Mouse (Mus musculus): ENCODE measurements around the gene Fau. TPM values are rescaled to one million over a fixed set of nuclear protein-coding genes. Genes with fewer than 3 reads are reported as not detected.

Fau gene
- total RNA-seq, 1 experiment from 2014 or later: 2,994 TPM

Other genes with a start within 250 kb of the Fau start
- gene Frmd8, start 182.6 kb upstream of the Fau start, total RNA-seq (2017): 32.9 and 38.6 TPM in 2 replicates
- 56.6 and 64.7 TPM in 2 replicates for gene Slc25a45, start 180.0 kb upstream of the Fau start, total RNA-seq (2017)
- 1.4 and 1.5 TPM in 2 replicates for gene Tigd3, start 163.7 kb upstream of the Fau start, total RNA-seq (2017)
- 80.0 and 104 TPM in 2 replicates for gene Dpf2, start 144.8 kb upstream of the Fau start, total RNA-seq (2017)
- 3.8 and 4.8 TPM in 2 replicates for gene Cdc42ep2, start 133.0 kb upstream of the Fau start, total RNA-seq (2017)
- 32.8 and 36.8 TPM in 2 replicates for gene Pola2, start 93.6 kb upstream of the Fau start, total RNA-seq (2017)
- gene Slc22a20, start 71.7 kb upstream of the Fau start, total RNA-seq (2017): 0.47 and 1.1 TPM in 2 replicates
- 142 and 147 TPM in 2 replicates for gene Capn1, start 41.9 kb upstream of the Fau start, total RNA-seq (2017)
- 42.1 and 45.3 TPM in 2 replicates for gene Syvn1, start 11.3 kb upstream of the Fau start, total RNA-seq (2017)
- gene Mrpl49, start 59 bp upstream of the Fau start, total RNA-seq (2017): 28.7 and 29.2 TPM in 2 replicates
- 18.4 and 20.3 TPM in 2 replicates for gene Znhit2, start 3.3 kb downstream of the Fau start, total RNA-seq (2017)
- gene Tm7sf2, start 10.5 kb downstream of the Fau start, total RNA-seq (2017): 5.6 and 8.1 TPM in 2 replicates
- 67.0 and 73.7 TPM in 2 replicates for gene Vps51, start 19.4 kb downstream of the Fau start, total RNA-seq (2017)
- gene Tmem262, start 22.2 kb downstream of the Fau start, total RNA-seq (2017): 1.5 TPM in 1 of 2 replicates, not detected in the other
- 0.74 TPM in 1 of 2 replicates, not detected in the other for gene Gm28374, start 24.4 kb downstream of the Fau start, total RNA-seq (2017)
- gene Zfpl1, start 27.1 kb downstream of the Fau start, total RNA-seq (2017): 51.9 and 52.8 TPM in 2 replicates
- gene Cdca5, start 27.1 kb downstream of the Fau start, total RNA-seq (2017): 0.35 TPM in 1 of 2 replicates, not detected in the other
- gene AC131692.1, start 36.6 kb downstream of the Fau start, total RNA-seq (2017): not detected in 2 replicates
- not detected in 2 replicates for gene Naaladl1, start 47.9 kb downstream of the Fau start, total RNA-seq (2017)
- 2.2 and 3.1 TPM in 2 replicates for gene Sac3d1, start 60.8 kb downstream of the Fau start, total RNA-seq (2017)
- gene Snx15, start 70.5 kb downstream of the Fau start, total RNA-seq (2017): 9.1 and 9.8 TPM in 2 replicates
- gene Batf2, start 83.1 kb downstream of the Fau start, total RNA-seq (2017): 1.2 TPM in 1 of 2 replicates, not detected in the other
- 14.0 and 15.2 TPM in 2 replicates for gene Arl2, start 83.7 kb downstream of the Fau start, total RNA-seq (2017)
- not detected in 2 replicates for gene Majin, start 126.5 kb downstream of the Fau start, total RNA-seq (2017)
- not detected in 2 replicates for gene Gpha2, start 168.5 kb downstream of the Fau start, total RNA-seq (2017)
- gene Ppp2r5b, start 178.0 kb downstream of the Fau start, total RNA-seq (2017): 21.8 and 22.1 TPM in 2 replicates
- 43.0 and 49.3 TPM in 2 replicates for gene Atg2a, start 183.8 kb downstream of the Fau start, total RNA-seq (2017)
- 126 and 148 TPM in 2 replicates for gene Ehd1, start 218.9 kb downstream of the Fau start, total RNA-seq (2017)
- gene Cdc42bpg, start 248.6 kb downstream of the Fau start, total RNA-seq (2017): 4.4 and 10.9 TPM in 2 replicates

Measured in neutrophil, adult 5-6 weeks (primary cell).